Mouse (Mus musculus) hindbrain, embryonic 14.5 days (tissue): ENCODE data around the gene Slc11a1. TPM values are rescaled to one million over a fixed set of nuclear protein-coding genes. Genes with fewer than 3 reads are reported as not detected.
"Not testable (repeated sequence)": the region's sequence is repeated elsewhere in the genome, so short reads cannot be mapped to it uniquely, and the experiment has no call there.

Experiments
- ATAC-seq: fragments of 200-750 bp; cut with Nextera tagmentation; 2 replicates; pipeline ENCODE4 v1.8.0; 2017; ENCODE audit warnings: moderate number of reproducible peaks, mild to moderate bottlenecking, moderate TSS enrichment, moderate library complexity; ENCODE audit not compliant: low FRiP score
- DNase-seq: peaks from one replicate; pipeline ENCODE4 v3.0.0-alpha.2; 2015; ENCODE audit warnings: low spot score
- H3K27ac ChIP-seq: fragments of 300-500 bp; sonication (generic); 2 replicates; pipeline ENCODE4 v1.5.1; 2014; ENCODE audit warnings: mild to moderate bottlenecking, moderate library complexity
- H3K27me3 ChIP-seq: fragments of 300-500 bp; sonication (generic); 2 replicates; pipeline ENCODE4 v1.6.1; 2014; ENCODE audit warnings: mild to moderate bottlenecking, low read length, mixed read lengths; ENCODE audit not compliant: control insufficient read depth, insufficient read depth
- H3K36me3 ChIP-seq: fragments of 300-500 bp; sonication (generic); replicated peaks from 2 replicates; pipeline ENCODE4 v1.6.1; 2014; ENCODE audit not compliant: control insufficient read depth, insufficient read depth
- H3K4me1 ChIP-seq: fragments of 300-500 bp; sonication (generic); replicated peaks from 2 replicates; pipeline ENCODE4 v1.6.1; 2014; ENCODE audit warnings: antibody characterized with exemption, low read length, mixed read lengths; ENCODE audit not compliant: control insufficient read depth, insufficient read depth
- H3K4me2 ChIP-seq: fragments of 300-500 bp; sonication (generic); replicated peaks from 2 replicates; pipeline ENCODE4 v1.6.1; 2014; ENCODE audit warnings: mild to moderate bottlenecking, moderate library complexity
- H3K4me3 ChIP-seq: fragments of 300-500 bp; sonication (generic); replicated peaks from 2 replicates; pipeline ENCODE4 v1.5.1; 2014; ENCODE audit warnings: mild to moderate bottlenecking, low read length
- H3K9ac ChIP-seq: fragments of 300-500 bp; sonication (generic); 2 replicates; pipeline ENCODE4 v1.6.1; 2014
- H3K9me3 ChIP-seq: fragments of 300-500 bp; sonication (generic); 2 replicates; pipeline ENCODE4 v1.6.1; 2016; ENCODE audit warnings: low read length; ENCODE audit not compliant: control insufficient read depth
- WGBS: fragments of 180-500 bp; shearing (Covaris S2); extraction: QIAGEN DNeasy Blood & Tissue Kit; methylation state at CpG from one replicate; pipeline ENCODE4 v1.1.7; 2014; 5-methylcytosine and 5-hydroxymethylcytosine counted together
- polyA plus RNA-seq: library from polyadenylated mRNA; unstranded; fragments of >200 nt; fragmentation: Nextera tagmentation; extraction: Ambion mirVana; gene quantifications from 2 replicates; pipeline ENCODE4 v1.2.1, GENCODE M21; 2014

Slc11a1 gene
- polyA plus RNA-seq = 2.7 and 2.9 TPM in 2 replicates

DNA sequence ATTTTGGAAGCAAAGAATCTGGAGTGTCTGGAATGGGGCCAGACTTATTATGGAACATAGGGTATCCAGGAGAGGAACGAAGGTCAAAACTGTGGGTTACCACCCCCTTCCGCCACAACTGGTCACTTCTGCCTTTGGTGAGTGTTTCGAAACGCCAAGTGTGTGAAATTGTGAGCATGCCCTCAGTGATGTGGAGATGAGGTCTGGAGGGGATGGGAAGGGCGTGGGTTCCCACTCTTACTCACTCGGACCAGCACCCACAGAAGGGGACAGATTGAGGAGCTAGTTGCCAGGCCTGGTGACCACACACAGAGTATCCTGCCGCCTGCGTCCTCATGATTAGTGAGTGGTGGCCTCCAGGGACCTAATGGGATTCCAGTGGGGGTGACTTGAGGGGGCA, at the start of gene Slc11a1:
TSS of gene Slc11a1 (plus strand) at position 216 of the 400 bp plus-strand sequence.
- H3K4me3 ChIP-seq = no peak within 1 kb of the TSS
- H3K27ac ChIP-seq = no peak within 1 kb of the TSS
- DNase-seq = no peak
- H3K27me3 ChIP-seq = no peaks in the 10 kb centered on the region
- H3K36me3 ChIP-seq = no peaks in the 10 kb centered on the region
- H3K9me3 ChIP-seq = no peaks in the 10 kb centered on the region
- H3K4me2 ChIP-seq = no peak within 1 kb of the TSS
- no peaks in the 10 kb centered on the region for H3K4me1 ChIP-seq
- 77% methylated on average over 8 of the region's 8 CpGs for WGBS
- no peak for ATAC-seq
- no peak within 1 kb of the TSS for H3K9ac ChIP-seq

- not testable (repeated sequence) for ATAC-seq, H3K9me3 ChIP-seq, H3K4me1 ChIP-seq, H3K4me3 ChIP-seq, DNase-seq, H3K27ac ChIP-seq, H3K9ac ChIP-seq, H3K27me3 ChIP-seq, H3K36me3 ChIP-seq, H3K4me2 ChIP-seq
- 75% methylated on average over 2 of the region's 2 CpGs for WGBS
Observed at GRCm38 (mm10) chr1:74326916-74327315, 48.1 kb upstream of the Slc11a1 start.

DNA sequence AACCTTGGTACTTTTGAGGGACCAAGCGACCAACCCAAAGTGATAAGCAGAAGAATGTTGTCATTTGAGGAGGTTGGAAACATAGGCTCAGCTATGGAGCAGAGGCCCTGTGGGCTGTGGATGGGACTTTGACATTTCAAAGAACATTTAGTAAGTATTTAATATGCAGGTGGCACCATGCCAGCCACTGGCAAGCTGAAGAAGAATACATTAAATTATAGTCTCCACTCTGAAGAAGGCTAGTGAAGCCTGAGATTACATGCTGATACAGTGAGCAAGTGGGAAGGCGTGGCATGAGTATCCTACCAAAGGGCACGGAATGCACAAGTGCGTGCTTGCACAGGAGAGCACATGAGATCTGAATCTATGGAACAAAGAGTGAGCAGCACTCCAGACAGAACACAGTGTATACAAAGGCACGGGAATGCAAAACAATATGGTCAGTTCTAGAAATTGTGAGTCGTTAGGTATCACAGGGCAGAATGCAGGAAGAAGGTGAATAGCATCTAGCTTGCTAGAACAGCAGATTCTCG, 45.0 kb upstream of the Slc11a1 start:
- Histone ChIP-seq H3K4me2 (no peak overlapping the region), H3K9ac (no peak overlapping the region), H3K4me3 (no peak overlapping the region), H3K27me3 (no peaks in the 10 kb centered on the region), H3K9me3 (no peaks in the 10 kb centered on the region), H3K4me1 (peaks cover 8% of the 10 kb centered on the region), H3K36me3 (peaks cover 7% of the 10 kb centered on the region; the same call in 1 of the 2 replicates), H3K27ac (no peak overlapping the region)
- DNase-seq (no peak), ATAC-seq (no peak)
- 81% methylated on average over 7 of the region's 7 CpGs for WGBS

DNA sequence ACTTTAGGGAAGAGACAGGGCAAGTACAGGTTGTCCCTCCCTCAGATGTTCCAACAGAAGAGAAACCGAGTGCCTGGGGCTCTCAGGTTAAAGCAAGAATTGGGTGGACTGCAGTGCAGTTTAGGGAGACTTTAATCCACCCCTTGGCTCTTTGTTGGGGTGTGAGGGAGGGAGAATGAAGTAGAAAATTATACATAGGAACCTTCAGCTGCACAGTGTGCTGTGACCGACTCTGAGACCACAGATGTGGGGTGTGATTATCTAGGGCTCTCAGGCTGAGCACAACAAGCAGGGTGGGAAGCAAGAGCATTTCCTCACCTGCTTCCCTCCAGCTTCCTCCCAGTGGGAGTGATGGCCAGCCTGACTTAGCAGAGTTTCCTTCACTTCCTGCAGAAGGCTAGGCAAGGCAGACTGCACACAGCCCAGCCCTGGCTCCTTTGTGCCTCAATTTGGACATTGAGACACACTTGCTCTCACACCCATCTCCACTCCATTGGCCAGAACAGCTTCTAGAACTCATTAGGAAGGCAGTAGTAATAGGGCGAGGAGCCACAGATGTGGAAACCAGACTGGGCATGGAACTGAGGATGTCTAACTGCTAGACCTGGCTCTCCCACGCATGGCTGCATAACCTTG, 43.8 kb upstream of the Slc11a1 start:
- no peaks in the 10 kb centered on the region for H3K9me3 ChIP-seq
- H3K27ac ChIP-seq = no peak overlapping the region
- peaks cover 13% of the 10 kb centered on the region for H3K4me1 ChIP-seq
- no peak overlapping the region for H3K9ac ChIP-seq
- H3K4me3 ChIP-seq = no peak overlapping the region
- no peaks in the 10 kb centered on the region for H3K27me3 ChIP-seq
- peaks cover 7% of the 10 kb centered on the region; the same call in 1 of the 2 replicates for H3K36me3 ChIP-seq
- no peak for DNase-seq
- no peak overlapping the region for H3K4me2 ChIP-seq
- WGBS = 81% methylated on average over 4 of the region's 4 CpGs
- no peak for ATAC-seq

GRCm38 (mm10) chr1:74332241-74332763, 42.7 kb upstream of the Slc11a1 start:
- H3K9ac ChIP-seq = peak overlapping the region; percentile 58
- ATAC-seq (peak; percentile 95), DNase-seq (peak; percentile 97)
- H3K4me2 ChIP-seq = peak overlapping the region; percentile 85
- no peaks in the 10 kb centered on the region for H3K9me3 ChIP-seq
- H3K4me3 ChIP-seq = peak overlapping the region; percentile 43
- no peaks in the 10 kb centered on the region for H3K27me3 ChIP-seq
- H3K36me3 ChIP-seq = peaks cover 7% of the 10 kb centered on the region; the same call in 1 of the 2 replicates
- peaks cover 13% of the 10 kb centered on the region for H3K4me1 ChIP-seq
- peak overlapping the region; percentile 80 for H3K27ac ChIP-seq
- WGBS = 0% methylated on average over 33 of the region's 36 CpGs

DNA sequence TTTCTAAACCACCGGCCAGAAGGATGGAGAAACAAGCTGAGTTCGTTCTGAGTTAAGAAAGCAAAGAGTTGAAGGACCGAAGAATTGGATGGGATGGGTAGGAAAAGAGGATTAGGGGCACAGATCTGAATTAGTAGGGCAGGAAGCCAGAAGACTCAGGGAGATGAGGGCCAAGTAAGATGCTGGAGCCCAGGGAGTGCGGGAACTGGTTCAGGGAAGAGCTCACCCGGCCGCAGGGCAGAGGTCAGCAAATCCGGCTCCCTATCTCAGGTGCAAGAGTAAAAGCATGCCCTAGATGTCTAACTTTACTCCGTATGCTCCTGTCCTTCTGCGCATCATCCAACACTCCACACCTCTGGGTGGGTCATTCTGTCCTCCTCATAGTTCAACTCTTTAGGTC, 42.1 kb upstream of the Slc11a1 start:
- Histone ChIP-seq H3K4me1 (peaks cover 13% of the 10 kb centered on the region), H3K27ac (peak overlapping the region; percentile 80), H3K36me3 (peaks cover 7% of the 10 kb centered on the region; the same call in 1 of the 2 replicates), H3K9ac (peak overlapping the region; percentile 58), H3K27me3 (no peaks in the 10 kb centered on the region), H3K9me3 (no peaks in the 10 kb centered on the region), H3K4me2 (peak overlapping the region; percentile 85), H3K4me3 (peak overlapping the region; percentile 43)
- DNase-seq (peak; percentile 30), ATAC-seq (no peak)
- 3% methylated on average over 9 of the region's 9 CpGs for WGBS

- ATAC-seq (no peak), DNase-seq (no peak)
- Histone ChIP-seq H3K27ac (no peak overlapping the region), H3K9ac (no peak overlapping the region), H3K4me2 (no peak overlapping the region), H3K27me3 (no peaks in the 10 kb centered on the region), H3K4me3 (no peak overlapping the region), H3K36me3 (no peaks in the 10 kb centered on the region), H3K9me3 (no peaks in the 10 kb centered on the region), H3K4me1 (peaks cover 13% of the 10 kb centered on the region)
- WGBS = 64% methylated on average over 3 of the region's 3 CpGs
Observed at GRCm38 (mm10) chr1:74334607-74335006, 40.4 kb upstream of the Slc11a1 start.

DNA sequence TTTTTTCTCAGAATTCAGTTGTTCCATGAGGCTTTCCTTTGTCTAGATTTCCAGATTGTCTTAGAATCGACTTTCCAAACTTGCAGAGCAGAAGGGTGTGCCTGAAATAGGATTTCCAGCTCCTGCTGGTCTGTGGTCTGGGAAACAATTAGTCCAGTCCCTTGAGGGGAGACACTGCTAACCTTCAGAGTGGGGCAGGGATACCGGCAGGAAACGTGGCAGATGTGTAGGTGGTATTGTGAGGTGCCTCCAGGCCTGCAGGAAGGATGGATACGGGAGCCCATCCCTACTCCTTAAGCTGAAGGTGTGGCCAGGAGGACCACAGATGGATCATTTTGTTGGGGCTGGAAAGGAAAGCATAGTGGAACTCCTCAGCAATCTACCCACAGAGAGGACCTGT, 40.0 kb upstream of the Slc11a1 start:
- ATAC-seq (no peak), DNase-seq (no peak)
- no peak overlapping the region for H3K4me3 ChIP-seq
- H3K27ac ChIP-seq = no peak overlapping the region
- peaks cover 13% of the 10 kb centered on the region for H3K4me1 ChIP-seq
- no peaks in the 10 kb centered on the region for H3K27me3 ChIP-seq
- 58% methylated on average over 4 of the region's 4 CpGs for whole genome bisulfite sequencing
- H3K9ac ChIP-seq = no peak overlapping the region
- H3K4me2 ChIP-seq = no peak overlapping the region
- H3K36me3 ChIP-seq = no peaks in the 10 kb centered on the region
- no peaks in the 10 kb centered on the region for H3K9me3 ChIP-seq

DNA sequence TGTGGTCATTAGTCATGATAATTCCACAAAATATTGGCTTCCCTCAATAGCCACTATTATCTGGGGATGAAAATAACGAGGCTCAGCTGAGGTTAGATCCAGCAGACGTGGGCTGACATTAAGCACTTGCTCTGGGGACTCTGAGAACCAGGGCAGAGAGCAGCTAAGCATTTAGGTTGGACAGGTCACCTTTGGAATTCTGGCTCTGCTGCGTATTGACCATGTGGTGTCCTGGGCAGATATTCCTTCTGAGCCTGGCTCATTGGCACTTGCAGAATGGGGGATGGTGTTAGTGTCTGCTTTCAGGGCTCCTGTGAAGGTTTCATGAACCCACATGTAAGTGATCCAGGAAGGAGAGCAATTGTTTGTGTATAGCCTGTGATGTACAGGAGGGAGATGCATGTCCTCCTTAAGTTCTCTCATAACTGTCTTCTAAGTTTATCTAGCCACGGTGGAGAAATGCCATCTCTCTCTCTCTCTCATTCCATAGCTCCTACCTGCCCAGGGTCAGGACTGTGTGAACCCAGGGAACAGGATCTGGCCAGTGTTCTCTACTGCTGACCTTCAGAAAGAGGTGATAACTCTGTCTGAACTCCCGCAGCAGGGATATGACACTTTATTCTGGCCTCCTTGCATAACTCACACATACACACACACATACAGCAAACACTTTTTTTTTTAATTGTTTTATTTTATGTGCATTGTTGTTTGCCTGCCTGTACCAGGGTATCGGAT, 39.4 kb upstream of the Slc11a1 start:
- Histone ChIP-seq H3K36me3 (no peaks in the 10 kb centered on the region), H3K4me2 (no peak overlapping the region), H3K9me3 (no peaks in the 10 kb centered on the region), H3K4me3 (no peak overlapping the region), H3K27me3 (no peaks in the 10 kb centered on the region), H3K27ac (no peak overlapping the region), H3K4me1 (peaks cover 13% of the 10 kb centered on the region), H3K9ac (no peak overlapping the region)
- DNase-seq (no peak), ATAC-seq (no peak)
- 75% methylated on average over 6 of the region's 6 CpGs for WGBS
